Mouse (Mus musculus) brain, embryonic 14.5 days (tissue): ENCODE data around the gene Xrcc4.

Source experiments
- CTCF ChIP-seq: fragments of 200-500 bp; IDR thresholded peaks from 2 replicates; pipeline ENCODE4 v1.5.1; 2012; ENCODE audit warnings: inconsistent platforms, mild to moderate bottlenecking, moderate library complexity, borderline replicate concordance; ENCODE audit not compliant: insufficient read depth, insufficient read length; ENCODE audit errors: extremely low read depth
- POLR2A ChIP-seq: fragments of 200-500 bp; IDR thresholded peaks from 2 replicates; pipeline ENCODE4 v1.6.1; 2012; ENCODE audit warnings: mild to moderate bottlenecking, inconsistent platforms, borderline replicate concordance; ENCODE audit not compliant: poor library complexity, insufficient read depth, insufficient read length, severe bottlenecking; ENCODE audit errors: extremely low read depth

DNA sequence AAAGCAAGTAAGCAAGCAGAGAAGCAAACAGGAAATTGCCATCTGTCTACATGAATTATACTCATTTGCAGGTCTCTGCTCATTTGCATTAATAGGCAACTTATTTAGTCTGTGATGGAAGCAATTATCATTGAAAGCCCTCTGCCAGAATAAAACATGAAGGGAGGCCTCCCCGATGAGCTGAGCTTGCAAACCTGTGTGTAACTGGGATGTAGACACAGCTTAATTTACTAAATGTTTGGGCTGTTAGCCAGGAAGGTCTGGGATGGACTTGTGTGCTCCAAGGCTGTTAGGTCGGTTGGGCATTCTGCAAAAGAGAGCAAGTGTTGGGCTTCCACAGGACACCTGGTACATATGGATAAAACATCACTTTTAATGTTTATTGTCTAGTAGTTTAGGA, 208.1 kb downstream of the Xrcc4 start:
- TF ChIP-seq POLR2A = no peak
- no peak for TF ChIP-seq CTCF
